Mouse (Mus musculus) liver, embryonic 15.5 days (tissue): ENCODE measurements around the gene Cysrt1. TPM values are rescaled to one million over a fixed set of nuclear protein-coding genes. Genes with fewer than 3 reads are reported as not detected.

Source experiments
- ATAC-seq: fragments of 200-750 bp; cut with Nextera tagmentation; 2 replicates; pipeline ENCODE4 v1.8.0; 2017; ENCODE audit warnings: moderate number of reproducible peaks, mild to moderate bottlenecking, moderate library complexity; ENCODE audit not compliant: insufficient read depth
- H3K27ac ChIP-seq: fragments of 300-500 bp; sonication (generic); replicated peaks from 2 replicates; pipeline ENCODE4 v1.5.1; 2015; ENCODE audit warnings: mild to moderate bottlenecking, inconsistent platforms
- H3K27me3 ChIP-seq: fragments of 300-500 bp; sonication (generic); 2 replicates; pipeline ENCODE4 v1.6.1; 2015; ENCODE audit warnings: mild to moderate bottlenecking, inconsistent platforms
- H3K36me3 ChIP-seq: fragments of 300-500 bp; sonication (generic); replicated peaks from 2 replicates; pipeline ENCODE4 v1.6.1; 2015; ENCODE audit warnings: moderate library complexity, mild to moderate bottlenecking, inconsistent platforms
- H3K4me1 ChIP-seq: fragments of 300-500 bp; sonication (generic); replicated peaks from 2 replicates; pipeline ENCODE4 v1.6.1; 2015; ENCODE audit warnings: inconsistent platforms
- H3K4me2 ChIP-seq: fragments of 300-500 bp; sonication (generic); 2 replicates; pipeline ENCODE4 v1.6.1; 2015; ENCODE audit warnings: moderate library complexity, mild to moderate bottlenecking, inconsistent platforms
- H3K4me3 ChIP-seq: fragments of 300-500 bp; sonication (generic); replicated peaks from 2 replicates; pipeline ENCODE4 v1.5.1; 2015; ENCODE audit warnings: mild to moderate bottlenecking, inconsistent platforms
- H3K9ac ChIP-seq: fragments of 300-500 bp; sonication (generic); 2 replicates; pipeline ENCODE4 v1.6.1; 2015; ENCODE audit warnings: moderate library complexity, mild to moderate bottlenecking, inconsistent platforms
- H3K9me3 ChIP-seq: fragments of 300-500 bp; sonication (generic); replicated peaks from 2 replicates; pipeline ENCODE4 v1.6.1; 2016; ENCODE audit warnings: inconsistent platforms
- WGBS: fragments of 180-500 bp; shearing (Covaris S2); methylation state at CpG from one replicate; pipeline ENCODE4 v1.1.7; 2015; ENCODE audit warnings: mixed read lengths; ENCODE audit not compliant: insufficient replicate concordance; 5-methylcytosine and 5-hydroxymethylcytosine counted together
- polyA plus RNA-seq: library from polyadenylated mRNA; unstranded; fragments of >200 nt; fragmentation: Nextera tagmentation; extraction: Ambion mirVana; gene quantifications from 2 replicates; pipeline ENCODE4 v1.2.1, GENCODE M21; 2015

Cysrt1 gene
- polyA plus RNA-seq, 1 experiment from 2014 or later = not detected

- H3K27ac ChIP-seq = no peak overlapping the region
- no peak overlapping the region for H3K4me2 ChIP-seq
- WGBS = 52% methylated on average over 4 of the region's 4 CpGs
- no peaks in the 10 kb centered on the region for H3K27me3 ChIP-seq
- peaks cover 2% of the 10 kb centered on the region; the same call in 1 of the 2 replicates for H3K4me1 ChIP-seq
- 0 out of 2 replicates have a peak, but pooled peaks have one; percentile 27 for ATAC-seq
- H3K36me3 ChIP-seq = peaks cover 97% of the 10 kb centered on the region
- H3K4me3 ChIP-seq = no peak overlapping the region
- H3K9me3 ChIP-seq = no peaks in the 10 kb centered on the region
- no peak overlapping the region for H3K9ac ChIP-seq
These were observed 38.5 kb downstream of the Cysrt1 start for GRCm38 (mm10) chr2:25203631-25204214.

GRCm38 (mm10) chr2:25200631-25201030 is 41.6 kb downstream of the Cysrt1 start:
- Histone ChIP-seq H3K4me3 (no peak overlapping the region), H3K4me2 (no peak overlapping the region), H3K27me3 (no peaks in the 10 kb centered on the region), H3K4me1 (peaks cover 25% of the 10 kb centered on the region), H3K36me3 (peaks cover 68% of the 10 kb centered on the region), H3K27ac (no peak overlapping the region), H3K9me3 (no peaks in the 10 kb centered on the region), H3K9ac (no peak overlapping the region)
- 80% methylated on average over 2 of the region's 2 CpGs for WGBS
- no peak for ATAC-seq

GRCm38 (mm10) chr2:25197946-25198345 is 44.3 kb downstream of the Cysrt1 start:
- Histone ChIP-seq H3K9me3 (no peaks in the 10 kb centered on the region), H3K9ac (no peak overlapping the region), H3K27ac (peak overlapping the region; percentile 77), H3K36me3 (peaks cover 42% of the 10 kb centered on the region), H3K4me1 (peaks cover 52% of the 10 kb centered on the region), H3K4me2 (no peak overlapping the region), H3K27me3 (peaks cover 6% of the 10 kb centered on the region; the same call in 1 of the 2 replicates), H3K4me3 (no peak overlapping the region)
- no peak for ATAC-seq

GRCm38 (mm10) chr2:25197191-25197590 is 45.1 kb downstream of the Cysrt1 start:
- Histone ChIP-seq H3K9ac (no peak overlapping the region), H3K9me3 (no peaks in the 10 kb centered on the region), H3K36me3 (peaks cover 34% of the 10 kb centered on the region), H3K27me3 (peaks cover 6% of the 10 kb centered on the region; the same call in 1 of the 2 replicates), H3K4me1 (peaks cover 54% of the 10 kb centered on the region), H3K4me2 (peak overlapping the region; percentile 84), H3K27ac (peak overlapping the region; percentile 77), H3K4me3 (peak overlapping the region; percentile 60; the same call in 1 of the 2 replicates)
- ATAC-seq = no peak
- 16% methylated on average over 2 of the region's 2 CpGs for WGBS

GRCm38 (mm10) chr2:25196172-25196954 is 45.9 kb downstream of the Cysrt1 start, which contains the start of gene Tor4a:
Gene Tor4a, minus strand, starts transcription at chr2:25196886.
- H3K4me1 ChIP-seq = peaks cover 54% of the 10 kb centered on the region
- H3K9ac ChIP-seq = peak within 1 kb of the TSS; percentile 50
- peaks cover 26% of the 10 kb centered on the region for H3K36me3 ChIP-seq
- WGBS = 4% methylated on average over 8 of the region's 8 CpGs
- H3K4me3 ChIP-seq = peak within 1 kb of the TSS; percentile 60
- no peaks in the 10 kb centered on the region for H3K9me3 ChIP-seq
- peak within 1 kb of the TSS; percentile 77 for H3K27ac ChIP-seq
- ATAC-seq = peak; percentile 58
- H3K4me2 ChIP-seq = peak within 1 kb of the TSS; percentile 84
- H3K27me3 ChIP-seq = peaks cover 6% of the 10 kb centered on the region; the same call in 1 of the 2 replicates

- Histone ChIP-seq H3K36me3 (peaks cover 17% of the 10 kb centered on the region), H3K27ac (peak overlapping the region; percentile 77), H3K4me3 (peak overlapping the region; percentile 60), H3K9ac (peak overlapping the region; percentile 50), H3K4me1 (peaks cover 57% of the 10 kb centered on the region), H3K27me3 (peaks cover 6% of the 10 kb centered on the region; the same call in 1 of the 2 replicates), H3K9me3 (no peaks in the 10 kb centered on the region), H3K4me2 (peak overlapping the region; percentile 84)
- peak; percentile 61 for ATAC-seq
- 5% methylated on average over 55 of the region's 55 CpGs for WGBS
These were observed 46.8 kb downstream of the Cysrt1 start for GRCm38 (mm10) chr2:25195211-25196156.

GRCm38 (mm10) chr2:25194486-25195171 is 47.6 kb downstream of the Cysrt1 start:
- no peaks in the 10 kb centered on the region for H3K9me3 ChIP-seq
- 28% methylated on average over 17 of the region's 17 CpGs for WGBS
- peaks cover 57% of the 10 kb centered on the region for H3K4me1 ChIP-seq
- peak overlapping the region; percentile 50 for H3K9ac ChIP-seq
- peak overlapping the region; percentile 60 for H3K4me3 ChIP-seq
- peaks cover 8% of the 10 kb centered on the region for H3K36me3 ChIP-seq
- no peak for ATAC-seq
- peaks cover 6% of the 10 kb centered on the region; the same call in 1 of the 2 replicates for H3K27me3 ChIP-seq
- peak overlapping the region; percentile 77 for H3K27ac ChIP-seq
- H3K4me2 ChIP-seq = peak overlapping the region; percentile 84

- H3K9ac ChIP-seq = no peak overlapping the region; the same call in 1 of the 2 replicates
- H3K4me2 ChIP-seq = peak overlapping the region; percentile 84
- no peak overlapping the region for H3K4me3 ChIP-seq
- WGBS = 18% methylated on average over 5 of the region's 5 CpGs
- ATAC-seq = no peak
- H3K9me3 ChIP-seq = no peaks in the 10 kb centered on the region
- H3K27me3 ChIP-seq = peaks cover 6% of the 10 kb centered on the region; the same call in 1 of the 2 replicates
- peak overlapping the region; percentile 77; the same call in 1 of the 2 replicates for H3K27ac ChIP-seq
- H3K36me3 ChIP-seq = 0 out of 2 replicates have a peak, but pooled peaks cover 2% of the 10 kb centered on the region
- peaks cover 57% of the 10 kb centered on the region for H3K4me1 ChIP-seq
These were observed 48.2 kb downstream of the Cysrt1 start for GRCm38 (mm10) chr2:25194006-25194405.

- no peaks in the 10 kb centered on the region for H3K9me3 ChIP-seq
- H3K27me3 ChIP-seq = peaks cover 6% of the 10 kb centered on the region; the same call in 1 of the 2 replicates
- 1% methylated on average over 6 of the region's 6 CpGs for WGBS
- no peaks in the 10 kb centered on the region for H3K36me3 ChIP-seq
- H3K9ac ChIP-seq = no peak overlapping the region; the same call in 1 of the 2 replicates
- peak overlapping the region; percentile 84 for H3K4me2 ChIP-seq
- H3K4me1 ChIP-seq = peaks cover 57% of the 10 kb centered on the region
- no peak overlapping the region for H3K4me3 ChIP-seq
- ATAC-seq = peak; percentile 5; the same call in 1 of the 2 replicates
- no peak overlapping the region for H3K27ac ChIP-seq
These were observed 48.9 kb downstream of the Cysrt1 start for GRCm38 (mm10) chr2:25193330-25193770.
